Mouse (Mus musculus) stomach, embryonic 15.5 days (tissue): ENCODE data around the gene Lrch4. TPM values are rescaled to one million over a fixed set of nuclear protein-coding genes. Genes with fewer than 3 reads are reported as not detected.
A peak's percentile ranks its signal among the peaks of the same experiment; 100 is the strongest.

Experiments
- ATAC-seq: fragments of 200-750 bp; cut with Nextera tagmentation; 2 replicates; pipeline ENCODE4 v1.8.0; 2017; ENCODE audit warnings: low read depth, moderate number of reproducible peaks, moderate TSS enrichment; ENCODE audit not compliant: insufficient read depth, low FRiP score
- H3K27ac ChIP-seq: fragments of 300-500 bp; sonication (generic); 2 replicates; pipeline ENCODE4 v1.5.1; 2015; ENCODE audit warnings: mild to moderate bottlenecking, inconsistent platforms
- H3K27me3 ChIP-seq: fragments of 300-500 bp; sonication (generic); replicated peaks from 2 replicates; pipeline ENCODE4 v1.6.1; 2015; ENCODE audit warnings: inconsistent platforms
- H3K36me3 ChIP-seq: fragments of 300-500 bp; sonication (generic); 2 replicates; pipeline ENCODE4 v1.6.1; 2015; ENCODE audit warnings: inconsistent platforms
- H3K4me1 ChIP-seq: fragments of 300-500 bp; sonication (generic); 2 replicates; pipeline ENCODE4 v1.6.1; 2015; ENCODE audit warnings: inconsistent platforms
- H3K4me2 ChIP-seq: fragments of 300-500 bp; sonication (generic); 2 replicates; pipeline ENCODE4 v1.6.1; 2015; ENCODE audit warnings: mild to moderate bottlenecking, inconsistent platforms
- H3K4me3 ChIP-seq: fragments of 300-500 bp; sonication (generic); replicated peaks from 2 replicates; pipeline ENCODE4 v1.5.1; 2015; ENCODE audit warnings: inconsistent platforms
- H3K9ac ChIP-seq: fragments of 300-500 bp; sonication (generic); 2 replicates; pipeline ENCODE4 v1.6.1; 2015; ENCODE audit warnings: inconsistent platforms
- H3K9me3 ChIP-seq: fragments of 300-500 bp; sonication (generic); 2 replicates; pipeline ENCODE4 v1.6.1; 2016; ENCODE audit warnings: inconsistent platforms
- WGBS: fragments of 180-500 bp; shearing (Covaris S2); methylation state at CpG from one replicate; pipeline ENCODE4 v1.1.7; 2015; 5-methylcytosine and 5-hydroxymethylcytosine counted together
- polyA plus RNA-seq: library from polyadenylated mRNA; unstranded; fragments of >200 nt; fragmentation: Nextera tagmentation; extraction: Ambion mirVana; gene quantifications from 2 replicates; pipeline ENCODE4 v1.2.1, GENCODE M21; 2015

Gene Lrch4
- polyA plus RNA-seq, 1 experiment from 2014 or later: 36.0 TPM

GRCm38 (mm10) chr5:137600281-137600618 lies 28.7 kb upstream of the Lrch4 start:
- H3K27me3 ChIP-seq: no peaks in the 10 kb centered on the region
- peak overlapping the region; percentile 95 for H3K4me2 ChIP-seq
- H3K36me3 ChIP-seq: no peaks in the 10 kb centered on the region
- peaks cover 16% of the 10 kb centered on the region for H3K4me1 ChIP-seq
- H3K9ac ChIP-seq: peak overlapping the region; percentile 76
- no peaks in the 10 kb centered on the region for H3K9me3 ChIP-seq
- H3K4me3 ChIP-seq: peak overlapping the region; percentile 76
- H3K27ac ChIP-seq: peak overlapping the region; percentile 88
- WGBS: 2% methylated on average over 19 of the region's 19 CpGs
- ATAC-seq: peak; percentile 0; the same call in 1 of the 2 replicates

GRCm38 (mm10) chr5:137600619-137601364 lies 28.1 kb upstream of the Lrch4 start, which contains the start of gene Mospd3:
Gene Mospd3, minus strand, starts transcription at chr5:137601058.
- H3K9ac ChIP-seq: peak within 1 kb of the TSS; percentile 76
- WGBS: under 1% methylated on average over 41 of the region's 41 CpGs
- H3K27ac ChIP-seq: peak within 1 kb of the TSS; percentile 88
- peak within 1 kb of the TSS; percentile 76 for H3K4me3 ChIP-seq
- no peaks in the 10 kb centered on the region for H3K9me3 ChIP-seq
- peak; percentile 94 for ATAC-seq
- H3K4me1 ChIP-seq: peaks cover 16% of the 10 kb centered on the region
- no peaks in the 10 kb centered on the region for H3K36me3 ChIP-seq
- H3K4me2 ChIP-seq: peak within 1 kb of the TSS; percentile 95
- H3K27me3 ChIP-seq: no peaks in the 10 kb centered on the region

- H3K9ac ChIP-seq: peak overlapping the region; percentile 14; the same call in 1 of the 2 replicates
- ATAC-seq: no peak
- H3K27me3 ChIP-seq: no peaks in the 10 kb centered on the region
- H3K4me1 ChIP-seq: peaks cover 16% of the 10 kb centered on the region
- no peaks in the 10 kb centered on the region for H3K36me3 ChIP-seq
- H3K4me2 ChIP-seq: peak overlapping the region; percentile 57
- peak overlapping the region; percentile 76 for H3K4me3 ChIP-seq
- H3K9me3 ChIP-seq: no peaks in the 10 kb centered on the region
- under 1% methylated on average over 22 of the region's 22 CpGs for WGBS
- peak overlapping the region; percentile 85 for H3K27ac ChIP-seq
Observed at GRCm38 (mm10) chr5:137601365-137601729, 27.6 kb upstream of the Lrch4 start.

- peaks cover 43% of the 10 kb centered on the region for H3K4me1 ChIP-seq
- H3K9ac ChIP-seq: no peak overlapping the region
- no peak overlapping the region for H3K27ac ChIP-seq
- H3K4me2 ChIP-seq: peak overlapping the region; percentile 32
- peak overlapping the region; percentile 7; the same call in 1 of the 2 replicates for H3K4me3 ChIP-seq
- WGBS: 25% methylated on average over 26 of the region's 26 CpGs
- H3K36me3 ChIP-seq: no peaks in the 10 kb centered on the region
- H3K9me3 ChIP-seq: no peaks in the 10 kb centered on the region
- no peak for ATAC-seq
- no peaks in the 10 kb centered on the region for H3K27me3 ChIP-seq
Observed at GRCm38 (mm10) chr5:137607860-137608653, 20.9 kb upstream of the Lrch4 start.

- Histone ChIP-seq H3K9me3 (no peaks in the 10 kb centered on the region), H3K4me2 (peak overlapping the region; percentile 32), H3K4me3 (peak overlapping the region; percentile 7; the same call in 1 of the 2 replicates), H3K36me3 (no peaks in the 10 kb centered on the region), H3K27me3 (no peaks in the 10 kb centered on the region), H3K9ac (no peak overlapping the region), H3K27ac (no peak overlapping the region), H3K4me1 (peaks cover 50% of the 10 kb centered on the region)
- no peak for ATAC-seq
- 27% methylated on average over 23 of the region's 23 CpGs for WGBS
Observed at GRCm38 (mm10) chr5:137608654-137609190, 20.2 kb upstream of the Lrch4 start.

GRCm38 (mm10) chr5:137609292-137609691 lies 19.6 kb upstream of the Lrch4 start:
- H3K36me3 ChIP-seq: no peaks in the 10 kb centered on the region
- no peak for ATAC-seq
- H3K4me1 ChIP-seq: peaks cover 52% of the 10 kb centered on the region
- H3K4me2 ChIP-seq: 0 out of 2 replicates have a peak overlapping the region, but pooled peaks have one; percentile 49
- H3K27ac ChIP-seq: no peak overlapping the region
- no peak overlapping the region for H3K4me3 ChIP-seq
- no peaks in the 10 kb centered on the region for H3K27me3 ChIP-seq
- no peaks in the 10 kb centered on the region for H3K9me3 ChIP-seq
- WGBS: 57% methylated on average over 3 of the region's 3 CpGs
- no peak overlapping the region for H3K9ac ChIP-seq

GRCm38 (mm10) chr5:137610056-137610455 lies 18.9 kb upstream of the Lrch4 start:
- no peak for ATAC-seq
- 64% methylated on average over 4 of the region's 4 CpGs for WGBS
- H3K36me3 ChIP-seq: no peaks in the 10 kb centered on the region
- peaks cover 52% of the 10 kb centered on the region for H3K4me1 ChIP-seq
- no peaks in the 10 kb centered on the region for H3K9me3 ChIP-seq
- no peaks in the 10 kb centered on the region for H3K27me3 ChIP-seq
- H3K9ac ChIP-seq: no peak overlapping the region
- H3K4me3 ChIP-seq: peak overlapping the region; percentile 34
- peak overlapping the region; percentile 49 for H3K4me2 ChIP-seq
- H3K27ac ChIP-seq: peak overlapping the region; percentile 83; the same call in 1 of the 2 replicates

- no peaks in the 10 kb centered on the region for H3K36me3 ChIP-seq
- no peaks in the 10 kb centered on the region for H3K27me3 ChIP-seq
- peak overlapping the region; percentile 83 for H3K27ac ChIP-seq
- 5% methylated on average over 12 of the region's 12 CpGs for WGBS
- H3K4me3 ChIP-seq: peak overlapping the region; percentile 34
- H3K4me2 ChIP-seq: peak overlapping the region; percentile 49
- peaks cover 52% of the 10 kb centered on the region for H3K4me1 ChIP-seq
- 0 out of 2 replicates have a peak overlapping the region, but pooled peaks have one; percentile 5 for H3K9ac ChIP-seq
- peak; percentile 40; the same call in 1 of the 2 replicates for ATAC-seq
- no peaks in the 10 kb centered on the region for H3K9me3 ChIP-seq
Observed at GRCm38 (mm10) chr5:137610548-137611244, 18.2 kb upstream of the Lrch4 start.

- 11% methylated on average over 6 of the region's 6 CpGs for WGBS
- Histone ChIP-seq H3K4me2 (peak overlapping the region; percentile 49), H3K4me3 (peak overlapping the region; percentile 34), H3K9ac (0 out of 2 replicates have a peak overlapping the region, but pooled peaks have one; percentile 5), H3K9me3 (no peaks in the 10 kb centered on the region), H3K36me3 (no peaks in the 10 kb centered on the region), H3K4me1 (peaks cover 52% of the 10 kb centered on the region), H3K27me3 (no peaks in the 10 kb centered on the region), H3K27ac (peak overlapping the region; percentile 83)
- ATAC-seq: 0 out of 2 replicates have a peak, but pooled peaks have one; percentile 36
Observed at GRCm38 (mm10) chr5:137611245-137611602, 17.7 kb upstream of the Lrch4 start.

GRCm38 (mm10) chr5:137613076-137613475 lies 15.8 kb upstream of the Lrch4 start:
- H3K4me1 ChIP-seq: peaks cover 48% of the 10 kb centered on the region
- no peak overlapping the region for H3K4me3 ChIP-seq
- peak overlapping the region; percentile 72 for H3K27ac ChIP-seq
- H3K4me2 ChIP-seq: 0 out of 2 replicates have a peak overlapping the region, but pooled peaks have one; percentile 8
- 63% methylated on average over 5 of the region's 5 CpGs for WGBS
- H3K27me3 ChIP-seq: no peaks in the 10 kb centered on the region
- no peak overlapping the region for H3K9ac ChIP-seq
- no peak for ATAC-seq
- H3K36me3 ChIP-seq: no peaks in the 10 kb centered on the region
- no peaks in the 10 kb centered on the region for H3K9me3 ChIP-seq

- H3K9ac ChIP-seq: no peak within 1 kb of the TSS
- peak within 1 kb of the TSS; percentile 72 for H3K27ac ChIP-seq
- H3K36me3 ChIP-seq: no peaks in the 10 kb centered on the region
- no peak within 1 kb of the TSS for H3K4me3 ChIP-seq
- peaks cover 43% of the 10 kb centered on the region for H3K4me1 ChIP-seq
- peak; percentile 51; the same call in 1 of the 2 replicates for ATAC-seq
- H3K27me3 ChIP-seq: no peaks in the 10 kb centered on the region
- 0 out of 2 replicates have a peak within 1 kb of the TSS, but pooled peaks have one; percentile 8 for H3K4me2 ChIP-seq
- 39% methylated on average over 11 of the region's 11 CpGs for WGBS
- no peaks in the 10 kb centered on the region for H3K9me3 ChIP-seq
Observed at GRCm38 (mm10) chr5:137613550-137613949, 15.4 kb upstream of the Lrch4 start, which contains the start of gene Pcolce. Gene Pcolce, minus strand, starts transcription at chr5:137613784.
